Mouse (Mus musculus) gastrocnemius, postnatal 25 days (tissue): ENCODE measurements around the gene Hlcs. TPM values are rescaled to one million over a fixed set of nuclear protein-coding genes. Genes with fewer than 3 reads are reported as not detected.
"Not testable (repeated sequence)": the region's sequence is repeated elsewhere in the genome, so short reads cannot be mapped to it uniquely, and the experiment has no call there.

Source experiments
- DNase-seq: peaks from one replicate; pipeline ENCODE4 v3.0.0; 2022
- long read RNA-seq, 2 experiments: library from polyadenylated mRNA; stranded (forward); transcript quantifications; one replicate each; pipeline ENCODE4 v2.0.0; 2021
- total RNA-seq, 2 experiments: library from RNA; stranded (reverse); gene quantifications; 1 replicate in 1 of 2; 2 replicates in 1 of 2; pipeline ENCODE4 v1.2.3; 2021

The Hlcs gene
- total RNA-seq = 1 to 10 TPM; 6.8 to 8.6 TPM
- long read RNA-seq, experiment 1, full-length matches to known transcripts = 2 of 5 reads
- long read RNA-seq, experiment 1, partial matches to known transcripts = 0 of 5 reads
- long read RNA-seq, experiment 1, other reads (novel, unspliced or antisense) = 3 of 5 reads
- long read RNA-seq, experiment 2, partial matches to known transcripts = 1 of 4 reads
- long read RNA-seq, experiment 2, other reads (novel, unspliced or antisense) = 2 of 4 reads

DNA sequence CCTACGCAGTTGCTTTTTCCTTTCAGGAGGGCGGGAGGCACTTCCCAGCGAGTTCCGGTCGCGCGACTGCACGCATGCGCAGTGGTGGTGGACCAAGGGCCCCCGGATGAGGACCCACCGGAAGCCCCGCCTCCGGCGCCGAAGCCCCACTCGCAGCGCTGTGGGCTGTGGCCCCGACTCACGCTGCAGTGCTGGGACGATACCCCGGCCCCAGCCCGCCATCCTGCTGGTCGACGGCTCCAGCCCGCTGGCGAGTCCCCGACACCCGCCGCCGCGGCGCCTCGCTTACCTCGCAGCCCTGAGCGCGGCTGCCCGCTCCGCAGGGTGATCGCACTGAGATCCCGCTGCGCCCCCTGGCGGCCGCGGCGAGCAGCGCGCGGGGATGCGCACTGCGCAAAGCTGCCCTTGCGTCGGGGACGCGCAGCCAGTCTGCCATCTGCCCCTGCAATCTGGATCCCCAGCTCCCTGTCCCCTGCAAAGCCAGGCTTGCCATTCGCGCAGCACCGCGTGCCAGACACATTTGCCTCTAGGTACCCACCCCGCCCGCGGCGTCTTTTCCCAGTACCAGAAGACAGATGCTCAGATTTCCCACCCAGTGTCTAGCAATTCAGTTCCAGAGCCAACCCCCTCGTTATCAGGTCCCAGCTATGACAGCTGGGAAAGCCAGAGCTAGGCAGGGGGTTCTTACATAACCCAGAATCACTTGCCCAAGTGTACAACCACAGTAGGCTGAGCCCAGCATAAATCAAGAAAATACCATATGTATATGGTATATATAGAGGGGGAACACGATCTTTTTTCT, at the start of gene Hlcs:
Gene Hlcs, minus strand, starts transcription at position 343 of the 802 bp plus-strand sequence.
- DNase-seq = peak; percentile 97

DNA sequence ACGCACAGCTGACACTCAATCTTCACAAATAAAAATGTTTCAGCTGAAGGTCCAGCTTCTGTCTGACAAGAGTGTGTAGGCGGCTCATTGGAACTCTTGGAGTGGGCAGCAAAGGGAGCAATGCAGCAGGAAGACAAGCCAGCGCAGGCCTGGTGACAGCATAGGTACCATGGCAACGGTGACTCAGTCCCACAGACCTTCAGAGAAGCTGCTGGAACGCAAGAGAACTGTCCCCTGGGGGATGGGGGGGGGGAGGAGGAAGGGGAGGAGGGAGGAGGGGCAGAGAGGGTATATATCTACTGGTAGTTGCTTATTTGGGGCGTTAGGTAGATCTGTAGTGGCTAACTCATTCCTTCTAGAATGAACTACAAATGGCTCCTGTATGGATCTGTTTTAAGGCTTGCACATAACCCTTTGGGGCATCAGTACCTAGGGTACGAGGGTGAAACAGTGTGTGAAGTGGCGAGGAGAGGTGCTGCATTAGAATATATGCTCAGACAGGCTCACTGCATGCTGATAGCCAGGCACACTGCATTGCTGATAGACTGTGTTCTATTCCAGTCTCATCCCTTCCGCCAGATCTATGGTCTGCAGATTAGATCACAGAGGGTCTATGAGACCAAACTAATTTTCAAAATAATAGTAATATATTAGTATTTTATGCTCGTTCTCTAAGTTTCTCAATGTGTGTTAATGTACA, 49.0 kb upstream of the Hlcs start:
- DNase-seq = peak; percentile 37

DNA sequence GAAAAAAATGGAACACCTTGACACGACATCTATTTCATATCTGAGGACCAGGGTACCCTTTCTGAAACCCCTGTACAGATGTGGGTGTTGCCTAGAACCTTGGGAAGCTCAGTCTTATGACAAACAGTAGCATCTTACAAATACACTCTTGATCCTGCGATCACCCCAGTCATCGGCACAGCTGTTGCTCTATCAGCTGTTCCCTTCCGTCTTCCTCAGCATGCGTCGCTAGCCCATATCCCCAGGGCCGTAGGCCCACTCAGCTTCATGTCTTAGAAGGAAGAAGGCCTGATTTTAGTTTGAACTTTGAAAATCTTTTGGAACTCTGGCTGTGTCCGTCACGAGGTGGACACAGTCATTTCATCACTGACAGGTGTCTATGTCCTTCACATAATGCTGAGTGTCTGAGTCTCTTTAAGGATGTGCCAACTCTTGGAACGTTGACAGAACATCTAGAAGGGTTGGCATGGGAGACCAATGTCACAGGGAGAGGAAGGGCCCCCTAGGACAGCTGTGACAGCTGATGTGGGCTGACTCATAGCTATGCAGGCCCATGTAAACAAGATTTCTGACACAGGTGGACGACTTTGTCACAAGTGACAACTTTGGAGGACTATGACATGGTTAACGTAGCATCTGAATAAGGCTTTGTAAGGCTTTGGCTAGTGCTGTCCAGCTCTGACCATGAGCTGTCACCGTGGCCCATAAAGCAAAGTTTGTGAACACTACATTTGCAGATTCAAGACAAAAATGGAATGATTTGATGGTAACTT, 47.4 kb upstream of the Hlcs start:
- no peak for DNase-seq

DNA sequence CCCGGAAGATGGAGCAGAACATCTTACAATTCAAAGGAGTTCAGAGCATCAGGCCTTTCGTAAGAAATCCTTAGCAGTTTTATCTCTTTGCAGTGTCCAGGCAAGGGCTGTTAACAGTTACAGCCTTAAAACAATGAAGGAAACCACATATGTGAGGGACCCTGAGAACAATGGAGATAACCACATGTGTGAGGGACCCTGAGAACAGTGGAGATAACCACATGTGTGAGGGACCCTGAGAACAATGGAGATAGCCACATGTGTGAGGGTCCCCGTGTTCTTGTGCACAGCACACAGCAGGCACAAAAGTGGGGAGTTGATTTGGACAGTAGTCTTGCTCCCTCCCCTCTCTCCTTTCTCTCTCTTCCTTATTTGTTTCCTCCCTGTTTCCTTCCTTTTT, 44.7 kb upstream of the Hlcs start:
- no peak for DNase-seq

DNA sequence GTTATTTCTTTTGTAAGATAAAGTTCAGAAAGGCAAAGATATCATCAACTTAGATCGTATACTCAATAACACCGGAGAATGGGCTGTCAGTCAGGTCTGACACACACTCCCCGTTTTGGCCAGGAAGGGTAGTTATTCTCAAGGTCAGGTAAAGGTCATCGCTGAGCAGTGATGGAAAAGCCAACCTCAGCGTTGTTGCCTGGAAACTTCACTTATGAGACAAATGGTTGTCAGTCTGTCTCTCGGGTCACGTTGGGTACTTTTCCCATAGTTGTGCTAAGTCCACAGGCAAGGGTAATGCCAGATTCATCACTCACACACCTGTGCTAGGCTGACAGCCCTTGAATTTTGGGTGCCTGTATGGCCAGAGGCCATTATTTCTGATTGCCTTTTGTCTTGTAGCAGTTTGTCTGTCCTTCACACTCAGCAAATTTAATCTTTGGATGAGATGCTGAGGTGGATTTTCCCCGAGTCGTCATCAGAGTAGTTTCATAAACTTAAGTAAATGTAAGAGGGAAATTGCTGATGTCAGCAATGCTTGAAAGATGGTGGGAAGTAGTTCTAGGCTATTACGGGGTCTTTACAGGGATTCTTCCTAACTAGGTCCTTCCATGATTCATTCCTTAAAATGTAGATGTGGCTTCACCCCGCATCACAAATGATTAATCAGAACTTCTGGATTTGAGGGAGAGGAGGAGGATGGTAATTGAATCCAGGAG, 43.6 kb upstream of the Hlcs start:
- no peak for DNase-seq

DNA sequence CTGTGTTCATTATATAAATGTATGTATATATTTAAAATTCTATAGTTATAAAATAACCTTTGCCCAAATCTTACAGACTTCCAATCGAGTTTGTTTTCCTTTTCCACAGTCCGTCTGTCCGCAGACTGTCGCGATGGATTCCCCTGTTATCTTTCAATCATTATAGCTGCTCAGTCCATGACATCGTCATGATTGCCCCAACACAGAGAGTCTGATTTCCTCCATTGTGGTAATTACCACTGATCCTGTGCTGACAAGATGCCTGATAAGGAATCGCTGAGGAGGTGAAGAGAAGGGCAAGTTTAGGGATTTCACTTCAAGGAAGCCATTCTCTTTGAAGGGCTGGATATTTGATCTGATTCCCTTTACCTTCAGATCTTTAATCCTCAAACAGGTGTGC, 42.7 kb upstream of the Hlcs start:
- no peak for DNase-seq

DNA sequence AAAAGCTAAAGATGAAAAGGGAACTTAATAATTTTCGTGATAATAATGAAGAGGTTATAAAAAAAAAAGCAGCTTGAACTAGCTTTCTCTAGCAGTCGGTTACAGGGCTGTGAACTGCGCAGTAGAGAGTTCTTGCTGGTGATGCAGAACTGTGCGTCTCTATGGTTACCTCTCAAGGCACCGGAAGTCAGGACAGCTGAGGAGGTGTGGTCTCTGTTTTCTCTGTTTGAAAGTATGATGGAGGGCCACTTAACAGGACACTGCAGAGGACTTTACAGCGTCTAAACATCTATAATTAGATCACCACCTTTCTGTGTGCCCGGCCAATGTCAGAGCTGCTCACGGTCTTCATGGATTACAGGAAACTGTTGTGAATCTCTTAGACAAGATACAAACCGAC, 41.1 kb upstream of the Hlcs start:
- DNase-seq = no peak

DNA sequence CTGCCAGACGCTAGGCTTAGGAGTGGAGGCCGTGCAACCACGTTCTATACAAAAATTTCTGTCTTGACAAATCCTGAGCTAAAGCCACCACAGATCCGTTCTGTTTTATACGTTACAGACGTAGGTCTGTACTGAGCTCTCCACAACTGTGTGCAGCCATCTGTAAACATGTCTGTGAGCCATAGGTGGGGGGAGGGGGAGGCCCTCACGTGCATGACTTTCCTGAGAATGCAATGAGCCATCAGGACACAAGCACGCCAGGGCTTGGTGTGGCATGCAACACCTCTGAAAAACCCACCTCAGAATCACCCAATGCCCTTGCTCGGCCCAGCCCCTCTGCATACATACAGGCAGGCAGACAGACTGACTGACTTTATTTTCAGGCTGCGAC, 36.9 kb upstream of the Hlcs start:
- no peak for DNase-seq

DNA sequence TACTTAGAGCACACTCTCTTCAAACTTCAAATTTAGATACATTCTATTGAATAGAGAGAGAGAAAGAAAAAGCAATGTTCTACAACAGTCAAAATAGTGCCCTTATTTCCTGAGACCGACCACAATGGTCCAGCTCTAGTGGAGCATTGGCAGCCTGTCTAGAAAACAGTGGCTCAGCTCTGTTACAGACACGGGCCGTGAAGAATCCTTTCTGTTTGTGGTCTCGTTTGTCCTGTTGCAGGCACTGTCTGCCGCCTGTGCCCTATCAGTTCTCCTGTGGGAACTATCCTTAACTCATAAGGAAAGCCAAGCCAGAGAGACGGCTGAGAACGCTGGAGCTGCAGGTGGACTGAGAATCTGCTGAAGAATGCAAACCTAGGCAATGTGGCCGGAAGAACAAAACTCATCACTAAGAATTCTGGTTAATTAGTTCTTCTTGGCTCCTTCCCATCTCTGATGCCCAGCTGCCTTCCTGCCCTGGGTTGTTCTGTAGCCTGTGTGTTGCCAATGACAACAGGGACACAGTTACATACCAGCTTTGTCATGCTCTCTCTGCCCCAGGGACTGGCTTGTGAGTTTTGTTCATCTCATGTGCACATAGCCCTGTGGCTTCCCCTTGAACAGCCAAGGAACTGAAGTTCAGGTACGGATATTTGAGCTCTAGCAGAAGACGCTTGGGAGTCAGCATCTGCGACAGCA, 36.4 kb upstream of the Hlcs start:
- DNase-seq = no peak

DNA sequence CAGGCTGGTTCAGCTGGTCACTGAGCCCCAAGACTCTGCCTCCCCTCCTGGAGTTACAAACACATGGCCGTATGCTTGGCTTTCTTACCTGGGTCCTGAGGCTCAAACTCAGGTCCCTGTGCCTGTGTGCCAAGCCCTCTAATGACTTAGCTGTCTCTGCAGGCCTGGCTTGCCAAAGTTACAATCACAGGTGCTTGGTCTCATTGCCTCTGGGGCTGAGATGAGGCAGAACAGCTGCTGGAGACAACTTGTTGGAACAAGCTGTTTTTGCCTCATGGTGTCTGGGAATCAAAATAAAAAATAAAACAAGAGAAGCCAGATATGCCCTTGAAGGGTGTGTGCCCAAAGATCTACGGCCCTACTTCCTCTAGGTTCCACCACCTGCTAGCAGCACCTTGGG, 35.4 kb upstream of the Hlcs start:
- peak; percentile 23 for DNase-seq

DNA sequence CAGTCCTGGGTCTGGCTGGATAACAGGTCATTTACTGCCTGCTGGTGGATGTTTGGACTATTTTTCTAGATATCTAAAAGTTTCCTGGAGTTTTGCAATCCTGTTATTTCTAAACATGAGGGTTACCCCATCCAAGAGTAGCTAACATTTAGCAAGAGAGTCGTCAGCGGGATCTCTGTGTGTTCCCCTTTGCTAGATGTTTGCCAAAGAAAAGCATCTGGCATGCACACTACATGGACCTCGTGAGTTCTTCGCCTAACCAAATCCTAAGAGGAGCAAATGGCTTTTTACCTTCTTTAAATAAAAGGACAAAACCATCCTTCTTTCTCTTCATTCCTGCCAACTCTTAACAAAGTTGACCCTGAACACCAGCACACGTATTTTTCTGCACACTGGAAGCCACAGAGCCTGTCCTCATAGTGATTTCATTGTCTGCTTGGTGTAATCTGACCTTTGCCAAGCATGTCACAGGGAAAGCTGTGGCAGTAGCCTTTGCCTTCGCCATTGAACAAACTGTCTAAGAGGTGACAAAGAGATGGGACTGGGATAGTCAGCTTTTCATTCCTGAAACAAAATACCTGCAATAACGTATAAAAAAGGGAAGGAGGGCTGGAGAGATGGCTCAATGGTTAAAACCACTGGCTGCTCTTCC, 33.8 kb upstream of the Hlcs start:
- no peak for DNase-seq

DNA sequence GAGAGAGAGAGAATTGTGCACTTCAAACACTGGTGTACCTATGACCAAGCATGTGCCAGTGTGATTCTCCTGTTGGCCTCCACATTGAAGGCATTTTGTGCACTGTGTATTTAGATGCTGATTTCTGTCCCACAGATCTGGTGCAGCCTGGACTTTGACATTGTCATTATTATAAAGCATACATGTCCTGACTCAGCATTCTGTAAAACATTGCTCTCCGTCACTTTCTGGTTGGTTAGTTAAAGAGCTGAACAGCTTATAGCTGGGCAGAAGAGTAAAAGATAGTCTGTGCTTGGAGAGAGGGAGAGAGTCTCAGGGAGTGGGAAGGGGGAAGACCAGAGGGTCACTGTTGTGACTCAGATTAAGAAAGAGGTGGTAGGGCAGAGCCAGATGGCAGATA, 32.4 kb upstream of the Hlcs start:
- no peak for DNase-seq

DNA sequence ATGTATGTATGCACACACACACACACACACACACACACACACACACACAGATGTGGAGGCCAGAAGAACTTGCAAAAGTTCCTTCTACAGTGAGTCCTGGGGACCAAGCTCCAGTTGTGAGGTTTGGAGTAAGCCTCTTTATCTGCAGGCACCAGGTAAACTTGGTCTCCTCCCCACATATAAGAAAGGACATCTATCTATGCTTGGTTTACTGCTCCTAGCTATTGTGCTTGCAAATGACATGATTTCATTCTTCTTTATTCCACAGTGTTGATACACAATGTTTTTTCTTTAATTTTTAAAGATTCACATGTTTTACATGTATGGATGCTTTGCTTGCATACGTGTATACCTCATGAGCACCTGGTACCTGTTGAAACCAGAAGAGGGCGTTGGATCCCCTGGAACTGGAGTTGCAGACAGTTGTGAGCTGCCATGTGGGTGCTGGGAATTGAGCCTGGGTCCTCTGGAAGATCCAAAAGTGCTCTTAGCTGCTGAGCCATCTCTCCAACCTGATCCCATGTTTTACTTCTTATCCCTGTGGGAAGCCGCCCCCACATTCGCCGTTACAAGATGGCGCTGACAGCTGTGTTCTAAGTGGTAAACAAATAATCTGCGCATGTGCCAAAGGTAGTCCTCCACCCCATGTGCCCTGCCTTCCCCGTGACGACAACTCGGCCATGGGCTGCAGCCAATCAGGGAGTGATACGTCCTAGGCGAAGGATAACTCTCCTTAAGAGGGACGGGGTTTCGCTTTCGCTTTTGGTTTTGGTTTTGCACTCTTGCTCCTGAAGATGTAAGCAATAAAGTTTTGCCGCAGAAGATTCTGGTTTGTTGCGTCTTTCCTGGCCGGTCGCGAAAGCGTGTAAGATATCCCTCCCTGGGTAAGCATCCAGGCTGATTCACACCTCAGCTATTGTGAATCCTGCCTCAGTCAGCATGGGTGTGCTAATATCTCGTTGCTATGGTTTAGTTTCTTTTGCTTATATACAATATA, 26.1 kb upstream of the Hlcs start:
- DNase-seq = not testable (repeated sequence)

DNA sequence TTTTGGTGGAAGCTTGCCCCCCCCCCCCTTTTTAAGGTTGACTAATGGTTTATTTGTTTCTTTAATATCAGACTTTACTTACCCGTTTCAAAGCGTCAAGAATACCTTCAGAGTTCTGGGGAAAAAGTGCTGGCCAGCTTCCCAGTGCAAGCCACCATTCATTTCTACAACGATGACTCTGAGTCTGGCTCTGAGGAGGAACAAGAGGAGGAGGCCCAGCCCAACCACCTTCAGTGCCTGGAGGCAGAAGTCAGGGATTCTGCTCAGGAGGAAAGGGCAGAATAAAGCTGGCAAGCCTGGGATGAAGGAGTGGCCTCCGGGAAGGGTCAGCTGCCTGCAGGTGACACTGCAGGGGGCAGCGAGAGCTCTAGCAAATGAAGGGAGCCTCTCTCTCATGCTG, 22.3 kb upstream of the Hlcs start:
- DNase-seq = no peak

DNA sequence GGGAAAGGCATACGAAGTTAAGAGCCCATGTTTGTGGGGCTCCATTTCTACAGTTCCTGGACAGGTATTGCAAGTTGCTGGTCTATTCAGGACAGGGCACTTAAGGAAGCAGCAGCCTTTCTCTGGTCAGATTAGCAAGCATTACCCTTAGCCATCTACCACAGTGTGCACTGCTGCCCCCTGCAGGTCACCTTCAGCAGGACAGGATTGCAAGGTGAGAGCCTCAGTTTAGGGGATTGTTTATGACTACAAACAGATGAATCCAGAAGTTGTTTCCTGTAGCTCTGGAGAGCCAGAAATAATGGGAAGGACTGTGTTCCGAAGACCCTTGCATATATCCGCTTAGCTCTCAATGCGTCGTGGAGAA, 18.5 kb upstream of the Hlcs start:
- no peak for DNase-seq

DNA sequence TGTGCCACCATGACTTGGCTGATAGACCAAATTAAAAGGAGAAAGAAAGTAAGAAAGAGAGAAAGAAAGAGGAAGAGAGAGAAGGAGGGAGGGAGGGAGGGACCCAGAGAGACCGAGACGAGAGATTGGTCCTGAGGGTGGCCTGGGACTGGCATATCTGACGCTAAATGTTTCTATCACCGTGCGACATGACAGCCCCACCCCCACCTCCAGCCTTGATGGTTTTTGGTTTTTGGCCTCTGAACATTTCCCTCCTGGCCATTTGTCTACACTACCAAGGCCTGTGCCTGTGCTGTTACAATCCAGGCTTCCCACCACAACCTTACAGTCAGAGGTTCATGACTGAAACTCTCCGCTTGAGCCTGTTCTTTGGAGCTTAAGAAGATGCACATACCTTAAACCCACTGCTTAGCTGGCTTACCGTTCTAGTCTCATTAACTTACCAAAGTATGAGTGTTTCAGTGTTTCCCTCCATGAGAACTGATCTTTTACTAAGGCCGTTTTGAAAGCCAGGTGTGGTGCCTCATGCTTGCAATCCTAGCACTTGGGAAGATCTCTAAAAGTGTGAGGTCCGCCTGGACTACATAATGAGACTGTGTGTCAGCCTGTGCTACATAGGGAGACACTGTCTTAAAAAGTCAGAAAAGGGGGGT, 18.0 kb upstream of the Hlcs start:
- DNase-seq = no peak

DNA sequence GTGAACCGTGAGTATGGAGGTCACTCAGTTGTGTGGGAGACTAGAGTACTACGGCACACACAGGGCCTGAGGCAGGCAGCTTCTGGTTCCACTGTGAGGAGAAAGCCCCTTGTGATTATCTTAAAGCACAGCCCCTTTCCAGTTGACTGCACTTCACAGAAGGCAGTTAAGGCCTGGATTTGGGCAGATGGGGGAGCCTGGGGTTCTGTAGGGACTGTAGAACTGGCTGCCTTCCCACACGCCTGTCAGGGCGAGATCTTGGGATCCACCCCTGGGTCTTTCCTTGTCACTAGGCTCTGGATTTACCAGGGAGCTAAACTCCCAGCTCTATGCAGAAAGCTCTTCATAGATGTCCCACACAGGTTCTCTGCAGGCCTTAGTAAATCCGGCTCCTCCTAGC, 17.1 kb upstream of the Hlcs start:
- no peak for DNase-seq

DNA sequence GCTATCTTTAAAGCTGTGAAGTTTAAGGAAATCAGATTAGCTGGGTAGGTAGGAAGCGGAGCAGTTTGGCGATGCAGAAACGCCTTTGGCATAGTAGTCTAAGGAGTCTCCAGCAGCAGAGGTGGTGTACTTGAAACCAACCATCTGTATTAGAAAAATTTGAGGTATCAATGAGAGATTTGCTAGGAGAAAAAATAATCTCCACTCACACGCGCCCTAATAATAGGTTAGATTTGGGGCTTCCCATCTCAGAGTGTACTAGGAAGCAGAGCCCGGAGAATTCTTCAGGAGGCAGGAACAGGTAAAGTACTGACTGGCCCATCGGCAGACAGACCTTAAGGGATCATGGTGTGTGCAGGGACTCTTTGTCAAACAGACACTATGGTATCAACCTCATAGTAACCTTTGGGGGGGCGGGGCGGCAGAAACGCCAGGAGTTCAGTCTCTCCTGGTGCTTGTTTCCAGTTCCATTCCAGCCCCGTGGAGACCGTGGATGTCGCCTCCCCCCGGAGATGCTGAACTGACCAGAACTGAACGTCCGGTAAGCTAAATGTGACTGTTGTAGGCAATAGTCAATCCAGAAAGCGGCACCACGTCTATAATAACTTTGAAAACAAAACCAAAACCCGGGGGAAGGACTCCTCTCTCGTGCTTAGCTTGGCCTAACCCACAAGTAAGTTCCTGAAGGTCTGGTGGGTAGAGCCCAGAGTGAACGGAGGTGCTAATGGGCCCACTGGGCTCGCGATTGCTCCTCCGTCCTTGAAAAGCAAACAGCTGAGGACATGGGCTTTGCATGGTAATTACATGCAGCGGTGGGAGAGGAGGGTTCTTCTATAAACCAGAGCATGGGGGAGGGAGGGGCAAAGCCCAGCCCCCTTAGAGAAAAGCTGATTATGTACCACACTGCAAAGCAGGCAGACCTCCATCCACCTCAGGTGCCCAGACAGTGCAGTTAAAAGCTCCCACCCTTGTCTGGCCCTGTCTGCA, 15.8 kb upstream of the Hlcs start:
- no peak for DNase-seq
